Mouse (Mus musculus): ENCODE results near the gene Mier2.

GRCm38 (mm10) chr10:79546483-79546882, 8.5 kb downstream of the Mier2 start:
- TF ChIP-seq SRF (IDR thresholded peaks at IDR 0.05; ENCODE audit: control insufficient read depth, insufficient read length, low read depth) (no peak), USF1 (IDR thresholded peaks at IDR 0.05; ENCODE audit: low read depth) (no peak), POLR2A (IDR thresholded peaks at IDR 0.05; ENCODE audit: insufficient read length, low read depth) (no peak), CEBPB (IDR thresholded peaks at IDR 0.05; ENCODE audit: insufficient read depth, poor library complexity, severe bottlenecking) (no peak), MAX (IDR thresholded peaks at IDR 0.05; ENCODE audit: low read depth) (no peak), MYOD1 (IDR thresholded peaks at IDR 0.05; ENCODE audit: control insufficient read depth in 1 of 3, insufficient read length in 2 of 3, low read depth in 2 of 3) (no peak), E2F4 (IDR thresholded peaks at IDR 0.05; ENCODE audit: insufficient read depth) (no peak)
